Mouse (Mus musculus) megakaryocyte, embryonic 14.5 days (primary cell): ENCODE data around the gene Ntng1. TPM values are rescaled to one million over a fixed set of nuclear protein-coding genes. Genes with fewer than 3 reads are reported as not detected.

Experiments used
- H3K27me3 ChIP-seq: replicated peaks from 2 replicates; pipeline ENCODE3; 2012; ENCODE audit warnings: inconsistent platforms
- H3K36me3 ChIP-seq: replicated peaks from 2 replicates; pipeline ENCODE3; 2012; ENCODE audit warnings: low read length, inconsistent platforms, mixed read lengths
- H3K4me1 ChIP-seq: 2 replicates; pipeline ENCODE4 v1.6.1; 2012; ENCODE audit warnings: inconsistent platforms
- H3K4me3 ChIP-seq: replicated peaks from 2 replicates; pipeline ENCODE3; 2012; ENCODE audit warnings: moderate library complexity, mild to moderate bottlenecking, inconsistent platforms
- H3K9me3 ChIP-seq: 2 replicates; pipeline ENCODE4 v1.6.1; 2012; ENCODE audit warnings: inconsistent platforms
- FLI1 ChIP-seq: IDR thresholded peaks from 2 replicates; pipeline ENCODE4 v1.6.1; 2012; ENCODE audit warnings: low read length, inconsistent platforms, mixed read lengths
- GATA1 ChIP-seq: IDR thresholded peaks from 3 replicates; pipeline ENCODE4 v1.6.1; 2012; ENCODE audit warnings: mixed read lengths, low read length, inconsistent platforms, borderline replicate concordance
- polyA plus RNA-seq: library from polyadenylated mRNA; stranded (reverse); fragments of >175 nt; gene quantifications from 2 replicates; pipeline ENCODE4 v1.2.3, GENCODE M21; 2012; ENCODE audit warnings: low replicate concordance; ENCODE audit not compliant: insufficient read depth

Ntng1 gene
- polyA plus RNA-seq, 1 experiment: not detected

DNA sequence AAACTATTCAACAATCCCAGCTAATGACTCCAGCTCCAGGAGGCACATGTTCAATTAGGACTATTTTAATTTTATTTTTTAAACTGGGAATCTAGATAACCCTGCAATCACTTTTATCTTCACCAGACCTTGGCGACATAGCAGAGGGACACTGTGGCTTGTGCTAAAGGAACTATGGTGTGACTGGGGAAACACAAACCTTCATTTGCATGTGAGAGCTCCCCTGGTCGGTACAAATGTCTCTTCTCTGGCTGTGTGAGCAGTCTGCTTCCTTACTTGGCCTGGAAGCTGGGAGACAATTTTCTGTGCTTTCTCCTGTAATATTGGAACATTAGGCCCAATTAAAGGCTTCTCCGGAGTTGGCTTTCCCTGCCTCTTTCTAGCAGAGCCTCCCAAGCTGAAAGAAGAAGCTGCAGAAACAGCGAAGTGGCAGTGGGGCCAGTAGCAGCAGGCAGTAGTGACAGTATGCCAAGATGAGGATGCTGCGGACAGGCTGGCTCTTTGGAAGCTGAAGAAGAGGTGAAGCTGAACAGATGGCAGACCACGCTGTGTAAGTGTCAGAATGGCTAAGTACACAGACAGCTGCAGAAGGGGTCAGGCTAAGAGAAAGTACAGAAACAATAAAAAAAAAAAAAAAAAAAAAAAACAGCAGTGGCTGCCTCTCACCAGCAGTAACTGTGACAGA, 148.7 kb downstream of the Ntng1 start:
- Histone ChIP-seq H3K4me1 (no peaks in the 10 kb centered on the region), H3K27me3 (no peaks in the 10 kb centered on the region), H3K9me3 (peaks cover 20% of the 10 kb centered on the region), H3K36me3 (no peaks in the 10 kb centered on the region), H3K4me3 (no peak overlapping the region)
- TF ChIP-seq GATA1: no peak
- no peak for TF ChIP-seq FLI1

DNA sequence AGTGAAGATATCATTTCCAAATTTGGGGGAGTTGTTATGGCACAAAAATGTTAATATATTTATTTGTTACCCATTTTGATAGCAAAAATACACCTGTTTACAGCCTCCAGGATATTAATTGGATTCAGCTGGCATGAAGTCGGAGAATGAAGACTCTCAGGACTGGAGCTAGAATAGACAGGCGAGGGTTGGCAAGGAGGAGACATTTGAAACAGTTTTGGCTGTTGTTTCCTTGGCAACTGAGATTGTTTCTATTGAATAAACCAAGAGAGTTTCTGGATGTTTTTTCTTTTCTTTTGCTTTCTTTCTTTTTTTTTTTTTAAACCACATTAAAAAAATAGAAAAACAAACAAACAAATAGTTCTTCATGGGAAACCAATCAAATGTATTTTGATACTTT, 159.7 kb downstream of the Ntng1 start:
- H3K4me3 ChIP-seq: no peak overlapping the region
- H3K9me3 ChIP-seq: no peaks in the 10 kb centered on the region
- no peaks in the 10 kb centered on the region for H3K4me1 ChIP-seq
- H3K36me3 ChIP-seq: no peaks in the 10 kb centered on the region
- H3K27me3 ChIP-seq: no peaks in the 10 kb centered on the region
- TF ChIP-seq FLI1 (no peak), GATA1 (no peak)

GRCm38 (mm10) chr3:109977614-109978013, 166.2 kb downstream of the Ntng1 start:
- H3K4me3 ChIP-seq: no peak overlapping the region
- no peak for TF ChIP-seq GATA1
- no peak for TF ChIP-seq FLI1

GRCm38 (mm10) chr3:109975106-109975505, 168.7 kb downstream of the Ntng1 start:
- peaks cover 10% of the 10 kb centered on the region; the same call in 1 of the 2 replicates for H3K9me3 ChIP-seq
- TF ChIP-seq GATA1 (no peak), FLI1 (no peak)
- H3K4me3 ChIP-seq: no peak overlapping the region
- no peaks in the 10 kb centered on the region for H3K4me1 ChIP-seq
- no peaks in the 10 kb centered on the region for H3K36me3 ChIP-seq
- no peaks in the 10 kb centered on the region for H3K27me3 ChIP-seq

More at GRCm38 (mm10) chr3:109977614-109978013, 166.2 kb downstream of the Ntng1 start:
- Histone ChIP-seq H3K9me3 (peaks cover 10% of the 10 kb centered on the region; the same call in 1 of the 2 replicates), H3K27me3 (no peaks in the 10 kb centered on the region), H3K36me3 (no peaks in the 10 kb centered on the region), H3K4me1 (no peaks in the 10 kb centered on the region)

DNA sequence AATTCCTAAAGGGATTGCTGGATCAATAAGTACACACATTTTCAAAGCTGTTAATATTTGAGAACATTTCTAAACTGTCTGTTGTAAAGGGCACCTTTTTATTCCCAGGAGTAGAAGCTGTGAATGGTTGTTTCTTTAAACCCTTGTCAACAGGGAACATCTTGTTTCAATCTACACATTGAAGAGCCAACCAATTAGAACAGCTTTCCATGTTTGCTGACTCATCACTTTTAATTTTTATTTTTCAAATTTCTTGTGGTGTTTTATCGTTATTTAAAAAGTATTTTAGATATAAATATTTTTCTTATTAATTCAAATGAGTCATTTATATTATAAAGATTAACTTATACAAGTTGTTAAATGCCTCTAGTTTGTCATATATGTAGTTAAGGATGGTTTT, 172.3 kb downstream of the Ntng1 start:
- H3K27me3 ChIP-seq: no peaks in the 10 kb centered on the region
- no peaks in the 10 kb centered on the region for H3K9me3 ChIP-seq

GRCm38 (mm10) chr3:109970181-109970580, 173.6 kb downstream of the Ntng1 start:
- Histone ChIP-seq H3K27me3 (no peaks in the 10 kb centered on the region), H3K4me1 (no peaks in the 10 kb centered on the region), H3K36me3 (no peaks in the 10 kb centered on the region), H3K9me3 (no peaks in the 10 kb centered on the region), H3K4me3 (no peak overlapping the region)
- no peak for TF ChIP-seq GATA1
- no peak for TF ChIP-seq FLI1

More for the DNA sequence above, 172.3 kb downstream of the Ntng1 start:
- TF ChIP-seq FLI1 (no peak), GATA1 (no peak)
- Histone ChIP-seq H3K4me3 (no peak overlapping the region), H3K4me1 (no peaks in the 10 kb centered on the region), H3K36me3 (no peaks in the 10 kb centered on the region)

- H3K4me3 ChIP-seq: no peak overlapping the region
- no peaks in the 10 kb centered on the region for H3K4me1 ChIP-seq
- H3K27me3 ChIP-seq: no peaks in the 10 kb centered on the region
- H3K9me3 ChIP-seq: no peaks in the 10 kb centered on the region
- TF ChIP-seq FLI1 (no peak), GATA1 (no peak)
- H3K36me3 ChIP-seq: no peaks in the 10 kb centered on the region
These were observed 181.2 kb downstream of the Ntng1 start for GRCm38 (mm10) chr3:109962631-109963030.

- no peak for TF ChIP-seq FLI1
- TF ChIP-seq GATA1: no peak
- no peaks in the 10 kb centered on the region for H3K27me3 ChIP-seq
- H3K4me3 ChIP-seq: no peak overlapping the region
- no peaks in the 10 kb centered on the region for H3K4me1 ChIP-seq
- no peaks in the 10 kb centered on the region for H3K36me3 ChIP-seq
- no peaks in the 10 kb centered on the region; the same call in 1 of the 2 replicates for H3K9me3 ChIP-seq
These were observed 200.9 kb downstream of the Ntng1 start for GRCm38 (mm10) chr3:109942960-109943359.

- Histone ChIP-seq H3K4me1 (no peaks in the 10 kb centered on the region), H3K4me3 (no peak overlapping the region), H3K27me3 (no peaks in the 10 kb centered on the region), H3K9me3 (peaks cover 9% of the 10 kb centered on the region; the same call in 1 of the 2 replicates), H3K36me3 (no peaks in the 10 kb centered on the region)
- TF ChIP-seq GATA1 (no peak), FLI1 (no peak)
These were observed 206.2 kb downstream of the Ntng1 start for GRCm38 (mm10) chr3:109937634-109938033.

DNA sequence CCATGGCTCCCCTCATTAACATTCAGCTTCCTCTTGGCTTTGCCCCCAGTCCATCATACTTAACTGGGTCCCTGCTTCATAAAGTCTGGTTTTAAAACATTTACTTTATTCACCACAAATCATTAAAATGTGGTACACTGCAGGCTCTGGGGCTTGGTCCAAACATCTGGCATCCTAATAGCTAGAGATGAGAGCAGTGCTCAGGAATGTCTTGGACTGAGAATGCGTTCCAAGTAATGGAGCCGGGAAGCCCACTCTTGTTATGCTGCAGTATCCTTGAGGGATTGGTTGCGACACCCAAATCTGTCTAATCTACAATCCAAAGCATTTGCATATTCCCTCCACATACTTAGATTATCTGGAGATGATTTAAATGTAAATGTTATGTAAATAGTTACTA, 207.5 kb downstream of the Ntng1 start:
- Histone ChIP-seq H3K9me3 (peaks cover 13% of the 10 kb centered on the region; the same call in 1 of the 2 replicates), H3K4me3 (no peak overlapping the region), H3K27me3 (no peaks in the 10 kb centered on the region), H3K36me3 (no peaks in the 10 kb centered on the region), H3K4me1 (no peaks in the 10 kb centered on the region)
- TF ChIP-seq FLI1: no peak

GRCm38 (mm10) chr3:109932261-109932660, 211.6 kb downstream of the Ntng1 start:
- Histone ChIP-seq H3K4me1 (no peaks in the 10 kb centered on the region), H3K9me3 (peaks cover 18% of the 10 kb centered on the region; the same call in 1 of the 2 replicates), H3K36me3 (no peaks in the 10 kb centered on the region), H3K4me3 (no peak overlapping the region), H3K27me3 (no peaks in the 10 kb centered on the region)
- TF ChIP-seq FLI1: no peak
- TF ChIP-seq GATA1: no peak
